In genomic region chr5:135148715-135149052, GRCm38 (mm10) we compare ENCODE assay signal across 8 mouse cellular contexts. TPM values are rescaled to one million over a fixed set of nuclear protein-coding genes. Genes with fewer than 3 reads are reported as not detected.
DNase-seq lines count a peak whose midpoint lies in the region; ATAC-seq and TF ChIP-seq lines count a peak whose summit lies in the region.

No protein-coding gene starts in this region.

- no peak for ATAC-seq in heart, embryonic 16.5 days (replicated peaks; ENCODE audit: extremely low read depth, insufficient read depth, low FRiP score)
- ATAC-seq in G1E (ENCODE audit: extremely low read depth, insufficient number of reproducible peaks, low FRiP score, poor library complexity, severe bottlenecking), result no peak
- ATAC-seq in hindbrain, embryonic 11.5 days (ENCODE audit: low FRiP score), result no peak
- no peak for ATAC-seq in midbrain, embryonic 11.5 days (ENCODE audit: low FRiP score)

- H3K27ac ChIP-seq in heart, embryonic 16.5 days (ENCODE audit: low read length), result peak overlapping the region; percentile 97
- H3K27ac ChIP-seq in hindbrain, embryonic 11.5 days (ENCODE audit: low read depth, low read length), result no peak overlapping the region; the same call in 1 of the 2 replicates
- H3K27ac ChIP-seq in midbrain, embryonic 11.5 days (ENCODE audit: low read depth, low read length), result peak overlapping the region; percentile 91; the same call in 1 of the 2 replicates

- H3K36me3 ChIP-seq in heart, embryonic 16.5 days (ENCODE audit: control insufficient read depth, insufficient read depth), result no peaks in the 10 kb centered on the region
- H3K36me3 ChIP-seq in G1E (replicated peaks), result peaks cover 24% of the 10 kb centered on the region
- no peaks in the 10 kb centered on the region for H3K36me3 ChIP-seq in hindbrain, embryonic 11.5 days (ENCODE audit: control insufficient read depth, insufficient read depth, low read length)
- H3K36me3 ChIP-seq in midbrain, embryonic 11.5 days (ENCODE audit: control insufficient read depth, insufficient read depth, low read length), result peaks cover 2% of the 10 kb centered on the region; the same call in 1 of the 2 replicates

- peak overlapping the region; percentile 76 for H3K4me2 ChIP-seq in heart, embryonic 16.5 days (ENCODE audit: low read depth, low read length)
- peak overlapping the region; percentile 59 for H3K4me2 ChIP-seq in hindbrain, embryonic 11.5 days (replicated peaks; ENCODE audit: low read depth, low read length)
- H3K4me2 ChIP-seq in midbrain, embryonic 11.5 days, result peak overlapping the region; percentile 78

- TF ChIP-seq CTCF in G1E (IDR thresholded peaks at IDR 0.05; ENCODE audit: low read depth, low read length), result no peak

- H3K4me1 ChIP-seq in heart, embryonic 16.5 days (ENCODE audit: control insufficient read depth, insufficient read depth, low read length), result peaks cover 15% of the 10 kb centered on the region
- peaks cover 62% of the 10 kb centered on the region for H3K4me1 ChIP-seq in G1E (ENCODE audit: insufficient read depth, low read depth, low read length)
- no peaks in the 10 kb centered on the region for H3K4me1 ChIP-seq in hindbrain, embryonic 11.5 days (replicated peaks; ENCODE audit: control insufficient read depth, insufficient read depth, low read length)
- H3K4me1 ChIP-seq in midbrain, embryonic 11.5 days (ENCODE audit: control insufficient read depth, insufficient read depth, low read length), result 0 out of 2 replicates have a peak, but pooled peaks cover 3% of the 10 kb centered on the region

- H3K9me3 ChIP-seq in heart, embryonic 16.5 days (replicated peaks; ENCODE audit: control insufficient read depth, low read length), result no peaks in the 10 kb centered on the region
- H3K9me3 ChIP-seq in G1E (replicated peaks), result no peaks in the 10 kb centered on the region
- H3K9me3 ChIP-seq in hindbrain, embryonic 11.5 days (ENCODE audit: control insufficient read depth, low read length), result no peaks in the 10 kb centered on the region
- H3K9me3 ChIP-seq in midbrain, embryonic 11.5 days (ENCODE audit: control insufficient read depth, low read length), result no peaks in the 10 kb centered on the region

- peak overlapping the region; percentile 70 for H3K9ac ChIP-seq in heart, embryonic 16.5 days (ENCODE audit: low read length)
- peak overlapping the region; percentile 50; the same call in 1 of the 2 replicates for H3K9ac ChIP-seq in hindbrain, embryonic 11.5 days (ENCODE audit: low read depth, low read length)
- peak overlapping the region; percentile 66 for H3K9ac ChIP-seq in midbrain, embryonic 11.5 days (ENCODE audit: low read length)

- no peaks in the 10 kb centered on the region for H3K27me3 ChIP-seq in heart, embryonic 16.5 days (ENCODE audit: control insufficient read depth, insufficient read depth, low read length)
- H3K27me3 ChIP-seq in G1E (ENCODE audit: insufficient read depth, low read length), result no peaks in the 10 kb centered on the region
- no peaks in the 10 kb centered on the region for H3K27me3 ChIP-seq in hindbrain, embryonic 11.5 days (ENCODE audit: control insufficient read depth, insufficient read depth, low read length)
- no peaks in the 10 kb centered on the region for H3K27me3 ChIP-seq in midbrain, embryonic 11.5 days (ENCODE audit: control insufficient read depth, insufficient read depth, low read length)

- peak overlapping the region; percentile 96 for H3K4me3 ChIP-seq in heart, embryonic 16.5 days (ENCODE audit: low read length)
- H3K4me3 ChIP-seq in G1E (ENCODE audit: low read depth, low read length), result peak overlapping the region; percentile 97
- peak overlapping the region; percentile 65 for H3K4me3 ChIP-seq in hindbrain, embryonic 11.5 days (ENCODE audit: low read depth, low read length)
- peak overlapping the region; percentile 76 for H3K4me3 ChIP-seq in midbrain, embryonic 11.5 days (ENCODE audit: low read depth, low read length)

- under 1% methylated on average over 13 of the region's 13 CpGs for WGBS in heart, embryonic 16.5 days
- under 1% methylated on average over 13 of the region's 13 CpGs for WGBS in hindbrain, embryonic 11.5 days
- under 1% methylated on average over 13 of the region's 13 CpGs for WGBS in midbrain, embryonic 11.5 days

- DNase-seq in heart, adult 18-20 months, result no peak
- DNase-seq in G1E (ENCODE audit: low spot score), result no peak
- no peak for DNase-seq in hindbrain, embryonic 11.5 days (ENCODE audit: low spot score)
- no peak for DNase-seq in midbrain, embryonic 11.5 days (ENCODE audit: low spot score, missing footprints)
- DNase-seq in layer of hippocampus, adult 9-11 months, result no peak
- no peak for DNase-seq in left cerebral cortex, adult 11 months (ENCODE audit: low spot score)
- no peak for DNase-seq in embryo, embryonic 10.5 days (ENCODE audit: low spot score)

RNA-seq across cellular contexts. Expression of gene Tbl2, which starts 0.8 kb away (rescaled TPM):
- polyA plus RNA-seq in heart, embryonic 16.5 days (2015; fragmentation: Nextera tagmentation; extraction: Ambion mirVana), result 18.9 and 20.3 TPM in 2 replicates
- 10 to 100 TPM in 1 of 2 experiments, 1 to 10 TPM in 1; 9.5 to 11.3 TPM for total RNA-seq in heart, adult 18-20 months (2021)
- 27.9 and 37.2 TPM in 2 replicates for total RNA-seq in G1E (2014; fragmentation: Nextera tagmentation)
- total RNA-seq in G1E (2017), result 21.5 and 25.1 TPM in 2 replicates
- 18.2 and 22.5 TPM in 2 replicates for polyA plus RNA-seq in G1E (2012)
- 21.4 and 21.9 TPM in 2 replicates for polyA plus RNA-seq in hindbrain, embryonic 11.5 days (2014; fragmentation: Nextera tagmentation; extraction: Ambion mirVana)
- 20.1 and 21.2 TPM in 2 replicates for polyA plus RNA-seq in midbrain, embryonic 11.5 days (2014; fragmentation: Nextera tagmentation; extraction: Ambion mirVana)

RNA-seq across cellular contexts. Expression of gene Bcl7b, which starts 19.4 kb away (rescaled TPM):
- 40.1 and 47.7 TPM in 2 replicates for polyA plus RNA-seq in heart, embryonic 16.5 days (2015; fragmentation: Nextera tagmentation; extraction: Ambion mirVana)
- 10 to 100 TPM; 47.0 to 47.8 TPM for total RNA-seq in heart, adult 18-20 months (2021)
- 33.6 and 54.5 TPM in 2 replicates for total RNA-seq in G1E (2014; fragmentation: Nextera tagmentation)
- total RNA-seq in G1E (2017), result 23.5 and 27.9 TPM in 2 replicates
- polyA plus RNA-seq in G1E (2012), result 51.1 and 52.4 TPM in 2 replicates
- 35.9 and 38.8 TPM in 2 replicates for polyA plus RNA-seq in hindbrain, embryonic 11.5 days (2014; fragmentation: Nextera tagmentation; extraction: Ambion mirVana)
- polyA plus RNA-seq in midbrain, embryonic 11.5 days (2014; fragmentation: Nextera tagmentation; extraction: Ambion mirVana), result 39.2 and 42.6 TPM in 2 replicates

RNA-seq across cellular contexts. Expression of gene Baz1b, which starts 38.4 kb away (rescaled TPM):
- 21.1 and 22.9 TPM in 2 replicates for polyA plus RNA-seq in heart, embryonic 16.5 days (2015; fragmentation: Nextera tagmentation; extraction: Ambion mirVana)
- 10 to 100 TPM; 39.2 to 43.7 TPM for total RNA-seq in heart, adult 18-20 months (2021)
- total RNA-seq in G1E (2014; fragmentation: Nextera tagmentation), result 223 and 232 TPM in 2 replicates
- 159 and 187 TPM in 2 replicates for total RNA-seq in G1E (2017)
- 65.7 and 67.9 TPM in 2 replicates for polyA plus RNA-seq in G1E (2012)
- 54.5 and 77.6 TPM in 2 replicates for polyA plus RNA-seq in hindbrain, embryonic 11.5 days (2014; fragmentation: Nextera tagmentation; extraction: Ambion mirVana)
- 57.7 and 60.6 TPM in 2 replicates for polyA plus RNA-seq in midbrain, embryonic 11.5 days (2014; fragmentation: Nextera tagmentation; extraction: Ambion mirVana)

RNA-seq across cellular contexts. Expression of gene Mlxipl, which starts 59.0 kb away (rescaled TPM):
- 2.2 and 2.4 TPM in 2 replicates for polyA plus RNA-seq in heart, embryonic 16.5 days (2015; fragmentation: Nextera tagmentation; extraction: Ambion mirVana)
- total RNA-seq in heart, adult 18-20 months (2021), result 10 to 100 TPM; 14.1 to 26.6 TPM
- total RNA-seq in G1E (2014; fragmentation: Nextera tagmentation) (not detected in 2 replicates), G1E (2017) (0.06 and 0.22 TPM in 2 replicates)
- not detected in 2 replicates for polyA plus RNA-seq in G1E (2012)
- polyA plus RNA-seq in hindbrain, embryonic 11.5 days (2014; fragmentation: Nextera tagmentation; extraction: Ambion mirVana), result 1.2 and 1.6 TPM in 2 replicates
- polyA plus RNA-seq in midbrain, embryonic 11.5 days (2014; fragmentation: Nextera tagmentation; extraction: Ambion mirVana), result 1.2 and 2.1 TPM in 2 replicates
